Mouse (Mus musculus) spleen, postnatal 4 days (tissue): ENCODE measurements around the gene Olfr71.

ENCODE experiments used
- DNase-seq, 2 experiments: peaks; one replicate each; pipeline ENCODE4 v3.0.0; 2022; ENCODE audit warnings: low spot score in 2 of 2

Gene Olfr71

DNA sequence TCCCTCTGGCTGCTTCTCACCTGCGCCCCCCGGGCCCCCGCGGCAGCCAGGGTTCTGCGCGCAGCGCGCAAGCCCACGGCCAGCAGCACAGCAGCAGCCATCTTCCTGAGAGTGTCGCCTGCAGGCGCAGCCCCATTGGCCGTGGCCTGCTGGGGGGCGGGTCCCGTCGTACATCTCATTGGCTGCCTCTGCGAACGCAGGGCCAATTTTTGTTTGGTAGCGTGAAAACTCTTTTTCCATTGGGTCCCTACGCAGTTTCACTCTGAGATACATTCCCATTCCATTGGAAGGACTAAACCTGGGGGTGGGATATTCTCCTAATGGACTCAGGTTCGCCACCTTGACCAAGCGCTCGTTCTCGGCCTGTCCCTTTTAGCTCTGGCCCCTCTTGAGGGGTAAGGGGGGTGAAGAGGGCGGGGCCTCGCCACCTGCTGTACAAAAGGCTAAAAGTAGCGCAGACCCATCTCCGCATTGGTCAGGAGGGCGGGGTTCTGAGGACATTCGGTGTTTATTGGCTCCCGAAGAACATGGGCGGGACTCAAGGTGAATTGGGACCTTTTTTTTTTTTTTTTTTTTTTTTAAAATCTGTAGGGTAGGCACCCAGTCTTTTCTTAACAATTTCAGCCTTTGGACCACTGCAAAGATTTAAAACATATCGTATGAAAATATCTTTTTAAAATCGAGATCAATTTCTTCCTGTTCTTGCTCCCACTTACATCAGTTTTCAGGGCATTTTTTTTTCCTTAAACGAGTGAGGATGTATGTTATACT is 53.5 kb downstream of the Olfr71 start, which contains the start of gene Hint2:
Hint2 (minus strand) TSS at position 128 of the 771 bp plus-strand sequence.
- peak; percentile 93 to 94 for DNase-seq

DNA sequence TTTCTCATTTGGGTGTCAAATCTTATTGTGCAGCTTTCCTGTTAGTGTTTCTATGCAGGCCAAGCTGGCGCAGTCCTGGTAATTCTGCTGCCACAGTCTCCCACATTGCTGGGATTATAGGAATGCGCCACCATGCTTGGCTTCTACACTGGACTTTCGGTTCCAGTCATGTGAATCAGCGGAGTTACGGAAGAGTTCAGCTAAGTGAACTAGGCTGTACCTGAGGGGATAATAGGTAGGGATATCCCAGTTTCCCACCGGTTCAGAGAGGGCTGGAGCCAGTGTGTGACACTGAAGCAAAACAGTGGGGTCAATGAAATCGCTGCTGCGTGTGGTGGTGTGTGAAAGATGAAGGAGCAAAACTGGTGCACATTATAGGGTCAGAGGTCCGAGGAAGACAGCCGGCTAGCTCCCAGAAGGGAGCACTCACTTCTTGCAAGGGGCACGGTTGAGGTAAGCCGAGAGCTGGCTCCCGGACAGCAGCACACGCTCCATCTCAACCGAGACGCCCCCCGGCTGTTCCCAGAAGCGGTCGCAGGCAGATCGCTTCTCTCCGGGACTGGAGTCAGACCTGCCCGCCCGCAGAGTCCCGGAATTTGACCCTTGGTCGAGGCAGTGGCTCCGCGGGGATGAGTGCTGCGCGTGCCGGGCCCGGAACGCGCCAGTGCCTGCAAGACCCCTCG is 54.3 kb downstream of the Olfr71 start:
- no peak for DNase-seq
